Mouse (Mus musculus): ENCODE measurements around the gene Gpn3.
"Not testable (repeated sequence)": the region's sequence is repeated elsewhere in the genome, so short reads cannot be mapped to it uniquely, and the experiment has no call there.

Gene Gpn3

GRCm38 (mm10) chr5:122390671-122391070 is 19.0 kb downstream of the Gpn3 start:
- DNase-seq, result no peak

- no peak for DNase-seq
Measured at GRCm38 (mm10) chr5:122391178-122391785, 19.6 kb downstream of the Gpn3 start.

DNA sequence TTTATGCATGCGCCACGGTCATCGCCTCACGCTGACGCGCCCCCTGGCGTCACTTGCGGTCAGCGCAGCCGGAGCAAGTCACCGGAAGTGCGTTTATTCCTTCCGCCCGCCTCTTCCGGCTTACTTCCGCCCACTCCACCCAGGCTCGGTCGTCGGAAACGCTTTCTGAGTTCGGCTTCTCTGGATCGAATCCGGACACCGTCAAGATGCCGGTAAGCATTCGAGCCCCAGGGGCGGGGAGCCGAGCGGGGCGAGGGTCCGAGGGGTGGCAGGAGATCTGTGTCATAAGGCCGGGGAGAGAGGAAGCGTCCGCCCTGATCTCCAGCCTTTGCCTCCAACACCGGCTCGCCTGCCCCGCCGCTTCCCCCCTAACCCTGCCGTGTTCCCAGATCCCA is 20.1 kb downstream of the Gpn3 start, which contains the start of gene Arpc3:
Gene Arpc3 (plus strand): TSS at position 93 of the 395 bp plus-strand sequence.
- DNase-seq, result peak; percentile 90

DNA sequence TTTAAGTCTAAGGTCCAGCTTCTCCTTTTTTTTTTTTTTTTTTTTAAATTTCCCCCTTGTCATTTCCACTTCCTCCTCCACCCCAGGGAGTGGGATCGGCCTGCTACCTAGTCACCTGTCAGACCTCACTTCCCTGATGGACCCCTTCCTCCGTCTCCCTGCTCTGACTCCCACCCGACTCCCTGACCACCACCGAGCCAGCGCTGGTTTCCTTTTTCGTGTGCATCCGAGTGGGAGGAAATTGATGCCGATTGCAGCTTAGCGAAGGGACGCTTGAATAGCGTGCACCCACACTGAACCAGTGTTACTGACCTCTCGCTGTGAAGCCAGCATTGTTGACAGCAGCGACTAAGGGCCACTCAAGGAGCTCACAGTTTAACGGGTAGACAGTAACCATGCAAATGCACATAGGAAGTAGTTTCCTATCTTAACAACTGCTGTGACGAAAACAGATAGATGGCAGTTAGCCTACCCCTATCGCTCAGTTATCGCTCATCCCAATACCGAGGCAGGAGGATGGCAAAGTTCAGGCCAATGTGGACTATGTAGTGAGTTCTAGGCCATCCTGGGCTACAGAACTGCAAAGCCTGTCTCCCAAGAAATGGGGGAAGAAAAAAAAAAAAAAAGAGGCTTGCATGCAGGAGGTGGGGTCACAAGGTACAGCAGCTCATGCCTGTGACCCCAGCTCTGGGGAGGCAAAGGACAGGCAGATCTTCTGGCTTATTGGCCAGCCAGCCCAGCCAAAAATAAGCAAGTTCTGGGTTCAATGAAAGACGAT is 20.7 kb downstream of the Gpn3 start:
- DNase-seq, result no peak

DNA sequence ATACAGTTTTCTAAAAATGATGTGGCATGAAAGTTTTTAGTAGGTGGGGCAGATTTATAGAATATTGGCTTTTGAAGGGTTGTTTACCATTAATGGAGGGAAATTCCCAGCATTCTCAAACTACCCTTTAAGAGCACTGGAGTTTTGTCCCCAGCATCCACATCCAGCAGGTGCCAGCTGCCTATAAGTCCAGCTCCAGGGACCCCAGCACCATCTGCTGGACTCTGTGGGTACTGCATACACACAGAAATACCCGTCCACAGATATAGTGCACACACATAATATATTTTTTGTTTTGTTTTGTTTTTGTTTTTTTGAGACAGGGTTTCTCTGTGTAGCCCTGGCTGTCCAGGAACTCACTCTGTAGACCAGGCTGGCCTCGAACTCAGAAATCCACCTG is 22.2 kb downstream of the Gpn3 start:
- DNase-seq, result no peak

DNA sequence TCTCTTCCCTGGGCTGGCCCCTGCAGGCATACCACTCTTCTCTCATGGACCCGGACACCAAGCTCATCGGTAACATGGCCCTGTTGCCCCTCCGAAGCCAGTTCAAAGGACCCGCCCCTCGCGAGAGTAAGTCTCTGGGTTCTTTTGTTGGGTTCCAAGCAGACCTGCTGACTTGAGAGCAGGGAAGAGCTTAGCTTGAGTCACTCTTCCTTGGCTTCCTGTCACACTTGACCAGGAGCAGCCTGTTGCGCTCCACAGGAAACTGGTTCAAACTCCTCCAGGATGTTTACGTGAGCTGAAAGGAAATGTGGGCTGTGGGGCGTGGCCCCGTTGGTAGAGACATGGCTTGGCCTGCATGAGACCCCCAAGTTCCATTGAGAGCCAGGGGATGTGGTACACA is 25.1 kb downstream of the Gpn3 start:
- DNase-seq, result no peak

- no peak for DNase-seq
Measured at GRCm38 (mm10) chr5:122397495-122397894, 25.8 kb downstream of the Gpn3 start.

DNA sequence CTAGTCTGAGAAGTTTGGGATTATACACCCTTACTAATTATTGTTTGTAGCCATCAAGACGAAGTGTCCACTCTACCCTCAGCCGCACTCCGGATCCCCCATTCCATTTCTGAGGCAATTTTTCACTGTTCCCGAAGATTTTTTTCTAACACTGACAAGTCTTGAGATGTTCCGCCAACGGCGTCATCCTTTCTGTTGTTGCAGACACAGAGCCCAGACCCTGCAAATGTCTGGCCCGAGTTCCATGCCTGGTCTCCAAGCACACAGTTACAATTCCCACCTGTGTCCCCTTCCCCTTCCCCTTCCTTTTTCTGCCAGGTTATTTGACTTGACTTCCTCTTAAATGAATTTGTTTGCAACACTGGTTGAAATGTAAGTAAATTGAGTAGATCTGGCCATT is 28.2 kb downstream of the Gpn3 start:
- no peak for DNase-seq

GRCm38 (mm10) chr5:122400628-122401302 is 29.1 kb downstream of the Gpn3 start:
- DNase-seq, result peak; percentile 72

DNA sequence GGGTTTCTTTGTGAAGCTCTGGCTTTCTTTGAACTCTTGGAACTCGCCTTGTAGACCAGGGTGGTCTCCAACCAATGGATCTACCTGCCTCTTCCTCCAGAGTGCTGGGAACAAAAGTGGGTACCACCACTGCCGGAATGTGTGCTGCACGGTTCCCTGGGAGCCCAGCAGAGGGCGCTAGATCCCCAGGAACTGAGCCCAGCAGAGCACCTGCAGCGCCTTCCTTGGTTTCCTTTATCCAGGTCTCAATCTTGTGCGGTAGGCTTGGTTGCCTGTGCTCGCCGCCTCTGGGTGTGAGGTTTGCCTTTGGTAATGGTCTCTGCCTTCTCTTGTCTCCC is 29.6 kb downstream of the Gpn3 start:
- DNase-seq, result no peak

DNA sequence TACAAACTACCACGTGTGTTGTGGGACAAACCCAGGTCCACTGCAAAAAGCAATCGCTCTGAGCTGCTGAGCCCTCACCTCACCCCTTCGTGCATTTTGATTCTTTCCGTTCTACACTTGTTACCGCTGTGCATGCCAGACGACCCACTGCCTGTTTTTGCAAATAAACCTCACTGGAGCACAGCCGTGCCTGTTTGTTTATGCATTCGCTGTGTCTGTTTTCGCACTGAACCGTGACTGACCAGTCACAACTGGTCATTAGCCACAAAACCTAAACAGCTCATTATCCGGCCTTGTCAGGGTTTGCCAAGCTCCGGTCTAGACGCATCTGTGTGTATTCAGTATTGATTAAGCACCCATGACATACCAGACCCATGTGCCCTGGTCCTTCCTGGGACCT is 30.5 kb downstream of the Gpn3 start:
- no peak for DNase-seq

DNA sequence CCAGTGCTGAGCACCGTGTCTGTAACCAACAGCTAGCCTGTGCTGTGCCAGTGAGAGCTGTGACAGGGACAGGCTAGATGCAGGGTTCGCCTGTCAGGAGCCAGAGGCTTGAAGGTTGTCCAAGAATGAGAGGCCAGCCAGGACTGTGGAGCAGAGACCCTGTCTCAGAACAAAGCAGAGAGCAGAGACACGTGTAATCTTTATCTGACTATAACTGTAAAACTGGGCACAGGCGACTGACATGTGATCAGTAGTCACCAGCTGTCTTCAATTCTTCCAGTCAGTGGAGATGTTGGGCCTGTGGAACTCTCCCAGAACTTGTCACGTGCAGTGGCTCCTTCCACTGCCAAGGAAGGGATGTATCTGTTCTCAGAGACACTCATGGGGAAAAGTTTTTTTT is 31.1 kb downstream of the Gpn3 start:
- DNase-seq, result peak; percentile 82

DNA sequence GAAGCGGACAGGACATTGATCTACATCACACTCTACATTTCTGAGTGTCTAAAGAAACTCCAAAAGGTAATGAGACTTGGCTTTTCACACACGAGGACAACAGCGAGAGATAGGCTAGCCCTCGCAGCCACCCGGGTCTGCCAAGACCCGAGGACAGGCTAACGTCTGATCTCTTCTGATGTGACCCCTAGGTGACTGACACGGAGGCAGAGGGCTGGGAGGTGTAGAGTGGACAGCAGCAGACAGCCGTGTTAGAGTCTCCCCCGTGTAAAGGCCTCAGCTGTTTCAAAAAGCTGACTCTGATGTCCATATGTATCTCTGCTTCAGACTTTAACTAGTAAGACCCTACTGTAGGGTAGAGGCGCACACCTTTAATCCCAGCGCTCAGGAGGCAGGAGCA is 31.7 kb downstream of the Gpn3 start:
- no peak for DNase-seq

DNA sequence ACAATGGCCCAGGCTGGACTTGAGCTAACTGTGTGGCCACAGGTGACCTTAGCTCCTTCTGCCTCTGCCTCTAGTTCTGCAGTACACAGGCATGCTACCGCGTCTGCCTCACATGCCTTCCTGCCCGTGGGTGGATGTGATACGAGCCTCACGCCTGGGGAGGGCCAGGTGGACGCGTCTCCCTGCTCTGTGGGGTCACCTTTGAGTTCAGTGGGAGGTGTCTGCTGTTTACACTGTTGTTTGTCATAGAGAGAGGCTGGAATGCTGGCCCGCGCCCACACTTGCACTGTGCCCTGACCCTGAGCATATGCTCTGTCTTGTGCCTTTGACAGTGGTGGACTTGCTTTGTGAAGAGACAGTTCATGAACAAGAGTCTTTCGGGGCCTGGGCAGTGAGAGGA is 33.9 kb downstream of the Gpn3 start:
- no peak for DNase-seq

DNA sequence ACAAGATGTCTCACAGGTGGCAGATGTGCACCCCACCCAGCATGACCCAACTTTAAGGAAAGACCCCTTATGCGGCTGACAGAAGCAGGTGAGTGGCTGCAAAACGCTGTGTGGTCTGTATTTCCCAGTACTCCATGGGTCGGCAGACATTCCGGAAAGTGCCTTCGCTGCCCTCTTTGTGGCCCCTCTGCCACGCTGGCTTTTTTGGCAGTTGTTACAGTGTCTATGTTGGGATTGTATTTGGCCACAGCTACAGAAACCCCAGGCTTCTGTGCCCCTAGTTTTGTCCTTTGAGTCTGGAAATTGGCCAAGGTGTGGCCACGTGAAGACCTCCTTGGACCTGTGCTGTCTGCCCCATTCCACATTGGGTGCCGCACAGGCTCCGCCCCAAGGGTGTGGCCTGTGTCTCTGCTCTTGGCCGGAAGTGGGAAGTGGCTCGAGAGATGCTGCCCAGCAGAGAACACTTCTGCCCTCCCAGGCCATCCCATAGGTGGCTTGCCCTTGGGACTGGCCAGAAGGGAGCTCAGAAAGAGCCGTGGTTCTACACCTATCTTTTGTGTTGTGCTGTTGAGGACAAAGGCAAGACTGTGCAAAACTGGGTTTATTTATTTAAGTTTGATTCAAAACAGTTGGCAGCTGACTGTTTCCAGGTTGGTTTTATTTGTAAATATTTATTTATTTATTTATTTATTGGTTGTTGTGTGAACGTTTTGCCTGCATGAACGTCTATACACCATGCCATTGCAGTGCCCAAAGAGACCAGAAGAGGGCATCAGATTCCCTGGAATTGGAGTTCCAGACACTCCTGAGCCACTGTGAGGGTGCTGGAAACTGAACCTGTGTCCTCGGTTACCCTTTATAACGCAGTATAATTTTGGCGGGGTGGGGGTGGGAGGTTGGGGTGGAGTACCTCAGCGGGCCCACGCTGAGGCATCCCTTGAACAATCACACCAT is 38.3 kb downstream of the Gpn3 start:
- DNase-seq, result no peak

- no peak for DNase-seq
Measured at GRCm38 (mm10) chr5:122411892-122412291, 40.2 kb downstream of the Gpn3 start.

GRCm38 (mm10) chr5:122412826-122413225 is 41.1 kb downstream of the Gpn3 start:
- DNase-seq, result no peak

DNA sequence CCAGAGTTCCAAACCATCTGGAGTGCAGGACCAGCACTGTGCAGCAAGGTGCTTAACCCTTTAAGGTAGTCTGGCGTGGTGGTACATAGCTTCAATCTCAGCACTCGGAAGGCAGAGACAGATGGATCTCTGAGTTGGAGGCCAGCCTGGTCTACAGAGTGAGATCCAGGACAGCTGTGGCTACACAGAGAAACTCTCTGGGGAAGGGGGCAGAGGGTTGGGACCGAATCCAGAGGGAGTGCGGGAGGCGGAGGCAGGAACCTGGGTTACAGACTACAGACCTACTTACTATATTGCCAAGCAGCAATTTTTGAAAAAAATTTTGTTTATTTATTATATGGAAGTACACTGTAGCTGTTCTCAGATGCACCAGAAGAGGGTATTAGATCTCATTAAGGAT is 42.7 kb downstream of the Gpn3 start:
- no peak for DNase-seq

DNA sequence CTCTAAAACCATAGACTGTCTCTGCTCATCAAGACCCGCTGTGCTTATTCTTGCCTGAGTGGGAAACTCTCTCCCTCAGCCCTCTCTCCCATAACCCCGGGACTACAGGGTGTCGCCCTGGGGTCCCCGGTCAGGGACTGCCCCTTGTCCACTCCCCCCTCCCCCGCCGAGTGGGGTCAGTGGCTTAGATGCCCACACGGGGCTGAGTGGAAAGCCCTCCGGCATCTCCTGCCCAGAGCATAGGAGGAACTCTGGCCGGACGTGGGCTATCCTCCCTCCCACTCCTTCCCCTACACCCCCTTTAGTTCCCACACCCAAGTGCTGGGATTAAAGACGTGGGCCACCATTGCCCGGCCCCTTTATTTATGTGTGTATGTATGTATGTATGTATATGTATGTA is 43.8 kb downstream of the Gpn3 start:
- DNase-seq, result no peak

DNA sequence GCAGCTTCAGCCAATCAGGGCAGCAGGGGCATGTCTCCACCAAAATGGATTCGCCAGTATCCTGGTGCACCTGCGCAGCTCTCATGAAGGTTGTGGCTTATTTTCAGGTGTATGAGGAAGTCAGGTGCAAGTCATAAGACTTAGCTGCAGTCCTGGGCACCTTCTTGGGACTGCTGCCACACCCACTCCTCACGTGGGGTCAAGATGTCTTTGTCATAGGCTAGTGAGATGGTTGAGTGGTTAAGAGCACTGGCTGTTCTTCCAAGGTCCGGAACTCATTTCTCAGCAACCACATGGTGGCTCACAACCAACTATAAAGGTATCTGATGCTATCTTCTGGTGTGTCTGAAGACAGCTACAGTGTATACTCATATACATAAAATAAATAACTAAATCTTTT is 49.0 kb downstream of the Gpn3 start:
- DNase-seq, result not testable (repeated sequence)

DNA sequence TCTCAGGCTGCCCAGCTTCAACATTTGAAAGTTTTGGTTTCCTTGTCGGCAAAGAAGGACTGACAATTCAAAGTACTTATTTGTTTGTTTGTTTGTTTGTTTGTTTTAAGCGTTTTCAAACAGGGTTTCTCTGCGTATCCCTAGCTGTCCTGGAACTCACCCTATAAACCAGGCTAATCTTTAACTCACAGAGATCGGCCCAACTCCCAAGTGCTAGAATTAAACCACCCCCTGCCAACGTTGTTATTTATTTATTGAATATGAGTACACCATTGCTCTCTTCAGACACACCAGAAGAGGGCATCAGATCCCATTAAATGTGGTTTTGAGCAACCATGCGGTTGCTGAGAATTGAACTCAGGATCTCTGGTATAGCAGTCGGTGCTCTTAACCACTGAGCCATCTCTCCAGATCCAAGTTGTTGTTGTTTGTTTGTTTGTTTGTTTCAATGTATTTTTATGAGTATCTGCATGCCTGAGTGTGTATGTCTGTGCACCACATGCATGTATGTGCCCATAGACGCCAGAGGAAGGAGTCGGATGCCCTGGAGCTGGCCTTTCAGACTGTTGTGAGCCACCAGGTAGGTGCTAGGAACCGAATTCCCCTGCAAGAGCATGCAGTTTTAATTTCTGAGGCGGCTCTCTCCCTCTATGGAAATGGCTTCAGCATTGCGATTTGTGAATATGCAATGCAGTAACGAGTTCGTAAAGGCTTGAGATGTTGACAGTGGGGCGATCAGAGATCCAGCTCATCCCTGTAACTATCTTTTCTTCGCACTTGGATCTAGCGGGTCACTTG is 49.8 kb downstream of the Gpn3 start, which contains the start of gene Anapc7:
Gene Anapc7 (plus strand): TSS at position 423 of the 798 bp plus-strand sequence.
- no peak for DNase-seq

Data from layer of hippocampus, adult 9-11 months (tissue).